ENCODE assay signal across 24 mouse cellular contexts in genomic region chr8:68984487-68984886, GRCm38 (mm10).
DNase-seq lines count a peak whose midpoint lies in the region; ATAC-seq and TF ChIP-seq lines count a peak whose summit lies in the region.
"Had no signal": no experiment of that assay in that cellular context is flagged by ENCODE, and none has a peak within 500 bp of the region (broad histone marks: within the 10 kb centered on the region; RNA-seq: fewer than 3 reads in every experiment).

No protein-coding gene starts in this region.

- peaks cover 21% of the 10 kb centered on the region for H3K4me1 ChIP-seq in heart, postnatal 0 days (ENCODE audit: control insufficient read depth, insufficient read depth)
- peaks cover 26% of the 10 kb centered on the region for H3K4me1 ChIP-seq in brown adipose tissue, adult 24 weeks (ENCODE audit: control insufficient read depth, insufficient read depth, insufficient read length, low read length)
- H3K4me1 ChIP-seq: forebrain, embryonic 13.5 days; hindbrain, embryonic 13.5 days; intestine, embryonic 15.5 days had no signal

- no peak for TF ChIP-seq EP300 in heart, postnatal 0 days (IDR thresholded peaks at IDR 0.05; ENCODE audit: low read depth)

- no peak overlapping the region for H3K9ac ChIP-seq in heart, postnatal 0 days (replicated peaks; ENCODE audit: low read depth, low read length)
- H3K9ac ChIP-seq: forebrain, embryonic 13.5 days; heart, embryonic 12.5 days; heart, embryonic 15.5 days; hindbrain, embryonic 13.5 days; intestine, embryonic 15.5 days had no signal

- H3K4me2 ChIP-seq in heart, postnatal 0 days (ENCODE audit: low read depth, low read length) = no peak overlapping the region
- H3K4me2 ChIP-seq: forebrain, embryonic 13.5 days; heart, embryonic 12.5 days; heart, embryonic 15.5 days; hindbrain, embryonic 13.5 days; intestine, embryonic 15.5 days had no signal

- no peak for ATAC-seq in heart, postnatal 0 days (ENCODE audit: insufficient read depth, low read depth)
- ATAC-seq: forebrain, embryonic 13.5 days; forebrain, embryonic 16.5 days; hindbrain, embryonic 16.5 days; intestine, embryonic 15.5 days had no signal

- 0 out of 2 replicates have a peak, but pooled peaks cover 6% of the 10 kb centered on the region for H3K9me3 ChIP-seq in heart, postnatal 0 days (replicated peaks; ENCODE audit: control insufficient read depth, low read length)
- H3K9me3 ChIP-seq: forebrain, embryonic 10.5 days; forebrain, embryonic 13.5 days; heart, embryonic 15.5 days; hindbrain, embryonic 10.5 days; hindbrain, embryonic 13.5 days; intestine, embryonic 15.5 days had no signal

- peak overlapping the region; percentile 75 for H3K27ac ChIP-seq in gastrocnemius, adult 2 months
- peak overlapping the region; percentile 70; the same call in 1 of the 2 replicates for H3K27ac ChIP-seq in heart, postnatal 0 days (ENCODE audit: low read depth)
- peak overlapping the region; percentile 86 for H3K27ac ChIP-seq in brown adipose tissue, adult 24 weeks (replicated peaks; ENCODE audit: low read depth, low read length)
- H3K27ac ChIP-seq: forebrain, embryonic 10.5 days; forebrain, embryonic 13.5 days; heart, embryonic 15.5 days; hindbrain, embryonic 10.5 days; hindbrain, embryonic 13.5 days; intestine, embryonic 15.5 days had no signal

- 63% methylated on average over 4 of the region's 4 CpGs for WGBS in heart, postnatal 0 days

- intact Hi-C loops in gastrocnemius, adult 2 months (cut with DNase I) = no loop called here
- intact Hi-C loops in heart, postnatal 36 days (cut with DNase I) = no loop called here

- TF ChIP-seq CTCF in gastrocnemius, adult 2 months (IDR thresholded peaks at IDR 0.05) = no peak
- no peak for TF ChIP-seq CTCF in heart, postnatal 0 days (IDR thresholded peaks at IDR 0.05; ENCODE audit: low read depth)

- no peaks in the 10 kb centered on the region for H3K27me3 ChIP-seq in heart, postnatal 0 days (ENCODE audit: control insufficient read depth, insufficient read depth, low read length)
- H3K27me3 ChIP-seq: forebrain, embryonic 13.5 days; heart, embryonic 12.5 days; heart, embryonic 15.5 days; hindbrain, embryonic 13.5 days; intestine, embryonic 15.5 days had no signal

- H3K36me3 ChIP-seq in heart, postnatal 0 days (replicated peaks; ENCODE audit: control insufficient read depth, insufficient read depth, low read length) = no peaks in the 10 kb centered on the region
- H3K36me3 ChIP-seq: forebrain, embryonic 10.5 days; heart, embryonic 12.5 days; heart, embryonic 15.5 days; hindbrain, embryonic 10.5 days; hindbrain, embryonic 13.5 days; intestine, embryonic 15.5 days had no signal

- no peak overlapping the region for H3K4me3 ChIP-seq in gastrocnemius, adult 2 months
- no peak overlapping the region for H3K4me3 ChIP-seq in heart, postnatal 0 days (ENCODE audit: low read depth, low read length)
- no peak overlapping the region for H3K4me3 ChIP-seq in brown adipose tissue, adult 24 weeks (ENCODE audit: insufficient read depth, low read depth, low read length)
- H3K4me3 ChIP-seq: forebrain, embryonic 10.5 days; forebrain, embryonic 13.5 days; heart, embryonic 12.5 days; heart, embryonic 15.5 days; hindbrain, embryonic 10.5 days; hindbrain, embryonic 13.5 days; intestine, embryonic 15.5 days had no signal

- no peak for DNase-seq in gastrocnemius, adult 2 months
- no peak for DNase-seq in gastrocnemius, postnatal 4 days (ENCODE audit: low spot score in 2 of 2)
- DNase-seq in heart, postnatal 0 days (ENCODE audit: low spot score) = no peak
- no peak for DNase-seq in heart, postnatal 36 days
- DNase-seq in R1 (ENCODE audit: low read depth, low spot score) = peak; percentile 37
- no peak for DNase-seq in embryo, embryonic 10.5 days (ENCODE audit: low spot score)
- no peak for DNase-seq in ovary, postnatal 36 days (ENCODE audit: low spot score)
- DNase-seq: adrenal gland, adult 2 months; cerebellum, adult 11-12 months; cerebellum, adult 8-10 months; cerebellum, postnatal 10 days; cerebellum, postnatal 36 days; gastrocnemius, postnatal 14 days; kidney, adult 11 months had no signal
